Mouse (Mus musculus) gastrocnemius, postnatal 36 days (tissue): ENCODE measurements around the gene Dut. TPM values are rescaled to one million over a fixed set of nuclear protein-coding genes. Genes with fewer than 3 reads are reported as not detected.

Experiments
- DNase-seq, 2 experiments: peaks; one replicate each; pipeline ENCODE4 v3.0.0; 2022
- intact Hi-C: fragments of 180-260 bp; cut with DNase I; formaldehyde crosslinking; loops from one replicate; pipeline ENCODE4 v1.15.1; 2025
- total RNA-seq, 2 experiments: library from RNA; stranded (reverse); gene quantifications; 2 replicates each; pipeline ENCODE4 v1.2.3; 2021

Gene Dut
- total RNA-seq, 2 experiments from 2014 or later = 7.2 to 9.1 TPM

DNA sequence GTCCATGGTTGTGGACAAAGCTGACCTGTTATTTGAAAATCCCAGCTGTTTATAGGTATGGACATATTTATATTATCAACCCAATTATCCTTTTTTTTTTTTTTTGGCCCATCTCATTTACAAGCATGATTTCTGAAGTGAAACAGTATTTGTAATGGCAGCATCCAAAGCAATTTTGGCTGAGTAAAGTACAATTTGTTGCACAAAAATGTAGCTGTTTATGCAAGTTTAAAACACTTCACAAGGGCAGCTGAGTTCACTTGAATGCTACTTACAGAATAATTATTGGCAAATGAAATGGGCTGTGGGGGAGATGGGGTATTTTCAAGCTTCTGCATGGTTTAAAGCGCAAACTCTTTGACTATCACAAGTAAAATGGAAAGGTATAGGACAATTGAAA, 51.9 kb downstream of the Dut start:
- no peak for DNase-seq
- intact Hi-C loops = no loop called here

DNA sequence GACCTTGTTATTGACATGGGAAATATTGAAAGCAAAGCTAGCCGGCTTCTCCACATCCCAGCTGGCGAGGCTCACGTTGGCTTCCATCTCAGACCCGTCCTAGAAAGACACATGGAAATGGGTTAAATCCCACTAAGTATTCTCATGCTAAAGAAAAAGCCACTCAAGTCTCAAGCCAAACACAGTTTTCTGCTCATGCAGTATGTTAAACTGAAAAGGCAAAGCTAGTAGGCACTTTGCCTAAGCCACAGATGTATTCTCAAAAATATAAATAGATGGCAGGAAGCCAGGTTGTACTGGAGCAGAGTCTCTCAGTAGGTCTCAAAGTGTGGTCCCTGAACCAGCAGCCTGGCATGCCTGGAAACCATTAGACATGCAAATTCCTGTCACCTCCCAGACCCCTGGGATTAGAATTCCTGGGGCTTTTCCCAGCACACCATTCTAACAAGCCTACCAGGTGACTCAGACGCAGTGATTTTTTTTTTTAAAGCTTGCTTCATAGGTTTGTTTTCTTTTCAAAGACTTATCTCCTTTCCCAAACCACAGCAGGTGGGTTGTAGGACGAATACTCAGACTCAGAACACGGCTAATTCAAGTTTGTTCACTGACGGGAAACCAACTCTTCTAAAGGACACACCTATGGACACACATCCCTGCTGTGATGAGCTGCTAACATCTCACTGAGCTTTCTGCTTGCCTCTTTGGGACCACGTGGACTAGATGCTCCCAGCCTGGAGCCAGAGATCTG, 55.1 kb downstream of the Dut start:
- intact Hi-C loops = no loop called here
- no peak for DNase-seq

DNA sequence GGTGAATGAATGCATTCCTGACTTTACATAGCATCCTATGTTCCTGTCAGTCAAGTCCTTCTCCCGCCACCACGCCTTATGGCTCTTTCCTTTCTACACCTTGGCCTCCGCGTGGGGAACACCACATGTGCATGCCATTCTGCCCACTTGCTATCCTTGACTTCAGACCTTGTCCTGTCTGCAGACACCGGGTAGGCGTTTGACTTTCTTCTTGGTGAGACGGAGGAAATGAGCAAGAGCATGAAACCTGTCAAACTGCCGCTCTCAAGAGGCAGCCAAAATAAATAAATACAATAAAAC, 55.6 kb downstream of the Dut start:
- DNase-seq = no peak
- intact Hi-C loops = no loop called here

DNA sequence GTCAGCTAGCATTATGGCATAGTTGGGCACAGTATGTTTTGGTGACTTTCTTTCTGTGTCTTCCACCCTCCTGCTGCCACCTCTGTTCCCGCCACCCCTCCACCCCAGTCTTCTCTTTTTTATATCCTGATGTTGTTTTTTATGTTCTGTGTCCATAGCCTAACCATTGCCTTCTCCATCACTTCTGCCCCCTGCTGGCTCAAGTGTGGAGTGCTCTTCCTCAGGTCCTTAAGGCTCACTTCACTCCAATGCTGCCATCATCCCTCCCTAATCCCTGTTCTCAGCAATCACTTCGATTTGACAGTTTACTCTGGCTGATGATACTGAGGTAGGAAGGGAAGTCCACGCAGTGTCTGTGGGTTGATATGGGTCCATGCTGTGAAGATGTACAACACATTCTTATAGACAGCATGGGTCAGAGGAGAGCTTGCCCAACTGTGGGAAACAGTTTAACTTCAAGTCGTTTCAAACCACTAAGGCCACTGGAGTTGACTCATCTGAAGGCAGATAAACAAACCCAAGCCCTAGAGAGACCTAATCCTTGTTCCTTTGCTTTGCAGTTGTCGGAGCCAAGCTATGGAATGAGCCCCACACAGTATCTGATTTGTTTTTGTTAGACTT, 56.9 kb downstream of the Dut start:
- intact Hi-C loops = no loop called here
- DNase-seq = no peak

DNA sequence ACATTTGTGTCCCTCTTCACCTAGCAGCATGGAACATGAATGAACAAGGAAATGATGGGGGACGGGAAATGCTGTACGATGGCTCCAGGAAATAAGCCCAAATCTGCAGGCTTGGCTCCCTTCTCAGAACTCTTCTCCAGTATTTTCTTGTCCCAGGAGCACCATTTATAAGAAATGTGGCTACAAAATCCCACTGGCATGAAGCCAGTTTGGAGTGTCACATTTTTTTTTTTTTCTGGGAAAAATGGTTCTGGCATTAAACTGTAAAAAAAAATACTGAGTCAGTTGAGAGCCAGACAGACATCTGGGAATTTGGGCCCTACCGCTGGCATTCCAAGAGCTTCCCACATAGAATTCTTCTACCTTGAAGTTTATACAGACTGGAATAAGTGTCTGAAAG, 57.8 kb downstream of the Dut start:
- no peak for DNase-seq
- intact Hi-C loops = no loop called here

DNA sequence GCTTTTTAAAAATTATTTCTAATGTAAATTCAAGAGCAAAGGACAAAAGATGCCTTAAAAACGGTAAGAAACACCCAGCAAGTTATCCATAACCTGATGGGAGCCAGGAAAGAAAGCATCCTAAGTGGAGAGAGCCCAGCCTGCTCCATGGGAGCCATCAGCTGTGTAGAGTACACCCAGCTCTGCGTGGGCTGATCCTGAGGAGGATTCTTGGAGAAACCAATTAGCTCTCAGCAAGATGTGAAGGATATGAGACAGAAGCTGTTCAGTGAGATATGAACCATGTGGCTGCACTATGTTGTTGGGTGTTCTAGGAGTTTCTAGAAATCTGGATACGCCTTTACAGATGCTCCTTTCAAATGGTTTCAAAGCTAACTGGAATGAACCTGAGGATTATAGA, 58.7 kb downstream of the Dut start:
- intact Hi-C loops = no loop called here
- no peak for DNase-seq

Other genes with a start within 250 kb of the Dut start
- under 1 TPM in 1 of 2 experiments, not detected in 1; 0.15 TPM for gene Slc24a5, start 179.1 kb upstream of the Dut start, total RNA-seq
- gene Myef2, start 123.5 kb upstream of the Dut start, total RNA-seq = 1 to 10 TPM; 3.0 to 3.6 TPM
- not detected for gene Ctxn2, start 110.5 kb upstream of the Dut start, total RNA-seq
- gene Slc12a1, start 94.7 kb upstream of the Dut start, total RNA-seq = not detected